Mouse (Mus musculus): ENCODE measurements around the gene Casz1. TPM values are rescaled to one million over a fixed set of nuclear protein-coding genes. Genes with fewer than 3 reads are reported as not detected.

Casz1 gene
- total RNA-seq, 1 experiment from 2014 or later: 2.5 TPM

DNA sequence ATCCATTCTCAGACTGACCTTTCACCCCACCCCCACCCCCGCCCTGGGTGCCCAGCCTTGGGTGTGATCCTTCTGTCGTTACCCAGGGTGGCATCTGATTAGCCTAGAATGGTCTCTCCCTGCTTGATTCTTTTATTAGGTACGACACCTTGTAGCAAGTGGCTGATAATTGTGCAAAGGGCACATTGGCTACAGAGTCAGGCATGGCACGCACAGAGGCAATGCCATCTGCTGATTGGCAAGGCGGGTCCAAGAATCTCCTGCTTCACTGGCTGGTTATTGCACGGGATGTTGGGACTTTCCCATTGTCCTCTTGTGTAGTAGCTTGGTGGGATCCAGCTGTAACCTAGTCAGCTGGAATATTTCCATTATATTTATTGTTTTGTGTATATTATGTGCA is 33.4 kb downstream of the Casz1 start:
- no peak for ATAC-seq (replicated peaks; ENCODE audit: low read depth, poor library complexity, severe bottlenecking)

DNA sequence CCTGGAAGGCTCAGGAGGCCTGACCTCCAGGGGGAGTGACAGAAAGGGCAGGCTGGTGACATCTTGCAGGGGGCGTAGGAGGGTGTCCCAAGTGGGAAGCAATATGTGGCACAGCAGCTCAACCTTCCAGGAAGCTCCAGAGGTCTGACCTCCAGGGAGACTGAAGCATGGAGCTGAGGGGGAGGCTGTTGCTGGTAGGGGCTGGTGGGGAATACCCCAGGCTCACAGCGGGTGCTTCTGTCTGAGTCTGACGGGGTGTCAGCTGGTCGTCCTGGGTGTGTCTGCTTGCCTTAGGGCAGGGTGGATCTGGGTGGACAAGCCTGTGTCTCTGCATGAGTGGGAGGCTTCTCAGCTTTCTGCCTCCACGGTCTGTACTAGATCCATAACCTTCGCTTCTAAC is 38.1 kb downstream of the Casz1 start:
- ATAC-seq (replicated peaks; ENCODE audit: low read depth, poor library complexity, severe bottlenecking): no peak

DNA sequence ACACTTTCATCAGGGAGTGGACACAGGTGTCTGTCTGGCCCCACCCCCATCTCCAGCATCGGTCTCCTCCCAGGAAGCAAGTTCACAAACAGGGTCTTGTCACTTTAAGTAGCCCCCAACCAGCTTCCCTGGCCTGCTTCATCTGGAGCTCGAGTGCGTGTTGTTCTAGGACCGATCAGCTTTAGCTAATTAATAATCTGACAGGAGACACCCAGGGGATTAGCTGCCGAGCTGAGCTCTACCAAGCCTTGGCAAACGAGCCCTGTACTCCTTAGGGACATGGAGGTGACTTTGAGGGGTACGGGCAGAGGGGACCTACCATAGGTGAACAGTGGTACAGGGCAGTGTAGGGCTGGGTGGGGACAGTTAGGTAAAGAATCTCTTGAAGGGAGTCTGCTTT is 40.7 kb downstream of the Casz1 start:
- ATAC-seq (replicated peaks; ENCODE audit: low read depth, poor library complexity, severe bottlenecking): no peak

DNA sequence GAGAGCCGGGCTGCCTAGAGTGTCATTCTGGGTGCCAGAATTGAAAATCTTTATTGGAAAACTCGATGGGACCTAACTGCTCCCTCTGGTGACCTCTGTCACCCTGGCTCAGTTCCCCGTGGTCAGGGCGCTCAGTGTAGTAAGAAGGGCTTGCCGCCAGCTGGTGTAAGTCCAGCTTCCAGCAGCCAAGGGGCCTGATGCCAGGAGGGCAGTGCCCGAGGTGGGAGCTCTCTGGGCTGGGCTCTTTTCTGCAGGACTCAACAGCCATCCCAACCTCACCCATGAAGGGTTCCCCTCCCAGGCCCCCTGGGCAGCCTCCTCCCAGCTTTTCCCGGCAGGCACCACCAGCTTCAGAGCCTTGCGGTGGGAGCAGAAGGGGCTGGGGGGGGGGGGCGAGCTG is 42.0 kb downstream of the Casz1 start:
- ATAC-seq (replicated peaks; ENCODE audit: low read depth, poor library complexity, severe bottlenecking): 0 out of 2 replicates have a peak, but pooled peaks have one; percentile 9

DNA sequence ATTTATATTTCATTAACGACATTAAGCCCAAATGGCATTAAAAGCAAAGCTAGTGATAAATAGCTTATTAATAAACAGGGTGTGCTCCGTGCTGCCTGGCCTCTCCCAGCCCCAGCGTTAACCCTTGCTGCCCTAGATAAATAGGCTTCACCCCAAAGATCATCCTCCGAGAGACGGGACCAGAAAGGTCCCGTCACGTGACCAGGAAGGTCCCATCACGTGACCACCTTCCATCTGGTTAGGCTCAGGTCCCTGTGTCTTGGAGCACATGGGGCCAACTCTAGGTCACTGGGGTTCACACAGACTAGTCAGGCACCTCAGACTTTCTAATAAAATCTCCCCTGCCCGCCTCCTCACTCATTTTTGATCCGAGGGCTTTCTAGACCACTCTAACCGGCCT is 42.5 kb downstream of the Casz1 start:
- ATAC-seq (replicated peaks; ENCODE audit: low read depth, poor library complexity, severe bottlenecking): no peak

DNA sequence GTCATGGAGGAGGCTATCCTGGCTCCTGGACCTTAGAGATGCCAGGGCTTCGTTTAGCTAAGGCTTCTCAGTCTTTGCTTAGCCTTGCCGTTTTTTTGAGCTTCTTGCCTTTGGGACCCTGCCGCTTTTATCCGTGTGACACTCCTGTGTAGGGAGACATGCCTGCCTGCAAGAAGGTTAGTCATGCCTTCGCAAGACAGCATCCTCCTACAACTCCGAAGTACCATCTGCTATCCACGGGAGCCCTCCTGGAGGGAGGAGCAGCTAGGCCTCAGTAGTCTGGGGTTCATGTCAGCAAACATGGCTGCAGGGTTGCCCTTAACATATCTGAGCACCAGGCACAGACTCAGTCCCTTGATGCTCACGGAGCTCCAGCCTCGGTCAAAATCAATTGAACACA is 43.4 kb downstream of the Casz1 start:
- no peak for ATAC-seq (replicated peaks; ENCODE audit: low read depth, poor library complexity, severe bottlenecking)

DNA sequence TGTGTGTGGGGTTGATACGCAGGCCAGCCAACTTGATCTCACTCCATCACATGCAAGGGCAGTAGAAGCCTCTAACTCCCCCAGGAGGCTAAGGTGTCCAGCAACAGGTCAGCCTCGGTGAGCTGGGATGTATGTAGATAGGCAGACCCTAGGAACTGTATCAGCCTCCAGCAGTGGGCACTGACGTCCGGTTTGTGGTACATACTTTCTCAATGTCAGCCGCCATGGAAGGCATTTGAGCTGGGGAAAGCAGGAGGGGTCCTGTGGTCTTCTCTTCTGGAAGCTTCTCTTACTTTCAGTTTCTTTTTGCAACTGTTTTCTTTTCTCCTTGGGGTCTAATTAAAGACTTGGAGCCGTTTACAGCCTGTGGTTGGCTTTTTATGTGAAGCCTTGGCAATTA is 45.2 kb downstream of the Casz1 start:
- peak; percentile 72 for ATAC-seq (replicated peaks; ENCODE audit: low read depth, poor library complexity, severe bottlenecking)

DNA sequence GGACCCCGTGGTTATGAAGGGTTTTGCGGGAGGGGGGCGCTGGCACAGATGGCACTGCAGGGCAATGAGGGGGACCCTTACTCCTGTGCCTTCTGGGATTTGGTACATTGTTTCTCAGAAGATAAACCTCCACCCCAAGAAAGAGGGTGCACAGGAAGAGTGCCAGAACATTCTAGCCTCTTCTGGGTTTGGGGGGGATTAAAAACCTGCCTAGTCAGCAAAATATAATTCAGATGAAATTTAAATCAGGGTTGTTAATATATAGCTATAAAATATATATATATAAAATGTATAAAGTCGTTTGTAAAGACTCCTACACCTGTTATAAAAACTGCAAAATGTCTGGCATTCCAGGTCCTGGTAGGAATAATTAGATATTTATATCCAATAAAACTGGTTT is 48.8 kb downstream of the Casz1 start:
- ATAC-seq (replicated peaks; ENCODE audit: low read depth, poor library complexity, severe bottlenecking): no peak

DNA sequence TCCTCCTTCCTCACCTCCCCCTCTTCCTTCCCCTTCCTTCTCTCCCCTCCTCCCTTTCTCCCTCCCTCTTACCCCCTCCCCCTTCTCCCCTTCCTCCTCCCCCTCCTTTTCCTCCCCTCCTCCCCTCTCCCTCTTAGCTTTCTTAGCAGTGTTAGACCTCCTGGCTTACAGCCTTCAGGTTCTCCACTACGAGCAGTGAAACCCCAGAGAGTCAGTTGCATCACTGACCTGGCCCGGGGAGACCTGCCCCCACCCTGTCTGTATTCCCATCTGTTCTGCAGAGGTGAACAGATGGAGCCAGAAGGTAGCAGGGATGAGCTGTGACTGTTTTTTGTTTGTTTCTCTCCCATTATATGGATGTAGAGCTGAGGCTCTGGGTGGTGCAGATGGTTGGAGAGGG is 49.9 kb downstream of the Casz1 start:
- no peak for ATAC-seq (replicated peaks; ENCODE audit: low read depth, poor library complexity, severe bottlenecking)

DNA sequence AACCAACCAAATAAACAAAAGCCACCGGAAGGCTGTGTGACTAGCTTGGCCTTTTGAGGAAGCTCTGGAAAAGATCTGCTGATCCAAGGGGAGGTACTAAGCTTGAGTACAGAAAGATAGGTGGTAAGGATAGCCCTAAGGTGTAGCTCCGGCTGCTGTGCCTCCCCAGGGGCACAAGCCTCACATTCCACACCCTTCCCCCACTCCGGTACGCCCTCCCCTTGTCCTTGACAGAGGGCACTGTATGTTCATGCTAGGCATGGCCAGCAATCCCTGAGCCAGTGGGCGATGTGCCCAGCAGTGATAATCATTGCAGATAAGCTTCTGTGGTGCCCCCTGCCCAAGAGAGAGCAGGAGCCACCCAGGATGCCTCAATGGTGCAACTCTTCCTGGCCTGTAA is 51.3 kb downstream of the Casz1 start:
- ATAC-seq (replicated peaks; ENCODE audit: low read depth, poor library complexity, severe bottlenecking): no peak

DNA sequence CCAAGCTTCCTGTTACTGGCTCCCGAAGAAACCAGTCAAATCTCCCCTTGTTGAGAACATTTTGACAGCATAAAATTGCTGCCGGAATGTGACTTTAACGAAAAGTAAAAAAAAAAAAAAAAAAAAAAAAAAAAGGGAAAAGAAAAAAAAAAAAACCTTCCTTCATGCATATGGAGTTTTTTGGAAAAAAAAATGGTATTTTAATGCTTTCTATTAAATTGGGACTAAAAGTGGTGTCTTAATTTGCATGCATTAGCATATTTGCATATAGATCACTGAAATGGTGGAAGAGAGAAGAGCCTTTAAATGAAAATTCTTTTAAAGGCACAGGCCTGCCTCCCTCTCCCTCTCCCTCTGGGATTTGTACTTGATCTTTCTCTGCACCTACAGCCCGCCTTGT is 52.0 kb downstream of the Casz1 start:
- no peak for ATAC-seq (replicated peaks; ENCODE audit: low read depth, poor library complexity, severe bottlenecking)

DNA sequence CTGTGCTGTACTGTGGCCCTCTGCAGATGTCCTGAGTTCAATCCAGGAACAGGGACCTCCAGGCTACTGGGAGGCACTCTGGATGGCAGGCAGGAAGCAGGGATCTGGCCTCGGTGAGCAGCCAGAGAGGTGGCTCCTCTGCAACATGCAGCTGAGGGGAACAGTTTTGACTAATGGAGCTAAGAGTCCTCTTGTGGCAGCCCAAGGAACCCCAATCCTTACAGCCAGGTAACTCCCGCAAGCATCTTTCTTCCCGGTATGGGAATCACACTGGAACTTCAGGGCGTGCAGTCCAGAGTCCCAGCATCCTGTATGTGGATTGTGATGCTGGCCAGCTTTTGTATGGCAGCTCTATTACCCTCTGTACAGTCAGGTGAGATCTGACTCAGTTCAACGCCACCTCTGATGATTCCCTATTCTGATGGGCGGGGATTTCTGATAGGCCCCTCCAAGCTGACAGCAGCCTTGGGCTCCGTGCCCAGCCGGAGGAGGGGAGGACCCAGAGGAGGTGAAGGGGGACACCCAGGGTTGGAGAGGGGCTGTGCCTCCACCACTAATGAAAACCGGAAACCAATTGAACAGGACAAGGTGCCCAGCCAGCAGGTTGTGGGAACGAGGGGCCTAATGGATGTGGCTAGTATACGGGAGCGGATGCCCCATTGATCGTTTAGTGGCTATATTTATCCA is 53.3 kb downstream of the Casz1 start:
- no peak for ATAC-seq (replicated peaks; ENCODE audit: low read depth, poor library complexity, severe bottlenecking)

DNA sequence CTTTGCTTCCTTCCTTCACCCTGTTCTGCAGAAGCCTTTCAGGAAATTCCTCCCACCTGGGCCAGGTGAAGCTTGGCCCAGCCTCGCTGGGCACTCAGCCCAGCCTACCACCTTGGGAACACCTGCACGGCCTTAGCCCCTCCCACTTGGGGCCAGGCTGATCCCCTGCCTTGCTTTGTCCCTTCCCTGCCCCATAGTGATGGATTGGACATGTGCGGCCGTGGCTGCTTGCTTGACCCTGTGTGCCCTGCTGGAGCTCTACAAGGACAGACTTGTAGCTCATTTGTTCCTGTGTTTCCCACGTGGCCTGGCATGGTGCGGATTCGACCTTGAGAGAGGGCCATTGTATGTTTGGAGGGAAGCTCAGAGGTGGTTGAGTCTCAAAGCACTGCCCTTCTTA is 54.0 kb downstream of the Casz1 start:
- ATAC-seq (replicated peaks; ENCODE audit: low read depth, poor library complexity, severe bottlenecking): no peak

DNA sequence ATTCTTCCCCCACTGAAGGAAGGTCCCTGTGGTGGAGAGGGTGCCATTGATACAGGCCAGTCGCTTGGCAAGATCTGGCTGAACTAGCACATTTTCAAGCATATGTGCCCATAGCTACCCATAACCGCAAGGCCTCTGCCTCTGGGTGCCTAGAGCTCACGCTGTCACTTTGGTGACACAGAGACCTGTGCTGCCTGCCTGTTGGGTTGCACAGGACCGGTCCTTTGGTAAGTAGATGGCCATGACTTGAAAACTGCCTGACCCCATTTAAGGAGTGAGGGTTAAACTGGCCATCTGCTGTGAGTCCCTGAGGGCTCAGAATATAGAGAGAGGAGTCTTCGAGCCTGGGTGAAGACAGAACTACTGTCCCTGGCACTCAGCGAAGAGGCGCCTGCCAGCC is 55.2 kb downstream of the Casz1 start:
- ATAC-seq (replicated peaks; ENCODE audit: low read depth, poor library complexity, severe bottlenecking): no peak

DNA sequence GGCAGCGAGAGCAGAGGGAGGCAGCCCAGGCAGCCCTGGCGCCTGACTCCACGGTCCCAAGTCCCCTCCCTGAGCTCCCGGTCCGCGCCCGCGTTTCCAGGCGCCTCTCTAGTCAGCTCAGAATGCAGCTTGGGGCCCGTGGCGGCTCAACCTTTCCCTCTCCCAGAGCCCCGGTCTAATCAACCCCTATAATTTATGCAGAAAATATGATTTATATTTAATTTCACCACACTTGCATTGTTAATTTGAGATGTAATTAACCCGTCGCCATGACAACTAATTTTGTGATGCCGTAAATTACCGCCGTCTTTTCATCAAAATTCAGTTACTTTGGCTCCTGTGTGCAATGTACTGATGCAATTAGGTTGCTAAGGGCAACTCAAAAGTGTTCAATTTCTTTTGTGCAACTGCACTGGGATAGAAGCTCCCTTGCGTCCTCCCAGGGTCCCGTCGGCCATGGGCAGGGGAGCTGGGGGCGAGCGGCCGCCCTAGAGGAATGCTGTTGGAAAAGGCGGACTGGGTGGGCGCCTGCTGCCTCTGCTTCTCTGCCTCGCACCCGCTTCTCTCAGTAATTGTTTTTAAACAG is 55.8 kb downstream of the Casz1 start:
- ATAC-seq (replicated peaks; ENCODE audit: low read depth, poor library complexity, severe bottlenecking): no peak

DNA sequence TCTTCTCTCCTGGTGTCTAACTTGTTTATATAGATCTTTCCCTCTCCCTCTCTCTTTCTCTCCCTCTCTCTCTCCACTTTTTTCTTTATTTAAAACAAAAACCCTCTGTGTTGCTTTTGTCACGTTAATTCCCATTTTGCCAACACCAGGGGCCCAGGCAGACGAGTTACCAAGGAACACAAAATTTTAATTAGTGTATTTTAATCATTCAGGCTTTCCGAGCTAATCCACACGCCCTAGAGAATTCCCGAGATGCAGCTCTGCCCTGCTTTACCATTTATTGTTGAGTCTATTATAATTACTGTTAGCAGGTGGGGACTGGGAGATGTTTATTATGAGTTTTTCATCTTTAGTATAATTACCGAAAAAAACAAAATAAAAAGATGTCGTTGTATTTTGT is 56.4 kb downstream of the Casz1 start:
- ATAC-seq (replicated peaks; ENCODE audit: low read depth, poor library complexity, severe bottlenecking): no peak

DNA sequence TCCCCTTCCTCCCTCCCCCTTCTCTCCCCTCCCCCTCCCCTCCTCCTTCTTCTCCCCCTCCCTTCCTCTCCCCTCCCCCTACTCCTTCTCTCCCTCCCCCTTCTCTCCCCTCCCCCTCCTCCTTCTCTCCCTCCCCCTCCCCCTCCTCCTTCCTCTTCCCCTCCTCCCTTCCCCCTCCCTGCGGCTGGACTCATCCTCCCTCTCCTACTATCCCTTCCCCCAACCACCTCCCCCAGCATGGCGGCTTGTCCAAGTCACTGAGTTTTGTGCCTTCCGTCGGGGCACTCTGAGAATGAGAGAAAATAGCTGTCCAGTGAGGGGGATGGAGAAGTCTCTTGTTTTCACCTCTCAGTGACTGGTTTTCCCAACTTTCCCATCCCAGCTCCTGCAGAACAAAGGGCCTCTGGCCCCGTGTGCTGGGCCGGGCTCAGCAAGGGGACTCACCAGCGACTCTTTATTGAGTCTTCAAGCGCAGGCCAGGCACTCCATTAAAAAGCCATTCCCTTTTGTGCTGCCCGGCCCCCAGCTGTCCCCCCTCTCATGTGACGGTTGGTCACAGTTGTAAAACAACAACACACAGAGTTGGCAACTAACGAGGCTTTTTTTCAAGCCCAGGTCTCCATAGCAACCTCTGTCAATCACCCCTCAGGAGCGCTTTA is 62.7 kb downstream of the Casz1 start:
- no peak for ATAC-seq (replicated peaks; ENCODE audit: low read depth, poor library complexity, severe bottlenecking)

DNA sequence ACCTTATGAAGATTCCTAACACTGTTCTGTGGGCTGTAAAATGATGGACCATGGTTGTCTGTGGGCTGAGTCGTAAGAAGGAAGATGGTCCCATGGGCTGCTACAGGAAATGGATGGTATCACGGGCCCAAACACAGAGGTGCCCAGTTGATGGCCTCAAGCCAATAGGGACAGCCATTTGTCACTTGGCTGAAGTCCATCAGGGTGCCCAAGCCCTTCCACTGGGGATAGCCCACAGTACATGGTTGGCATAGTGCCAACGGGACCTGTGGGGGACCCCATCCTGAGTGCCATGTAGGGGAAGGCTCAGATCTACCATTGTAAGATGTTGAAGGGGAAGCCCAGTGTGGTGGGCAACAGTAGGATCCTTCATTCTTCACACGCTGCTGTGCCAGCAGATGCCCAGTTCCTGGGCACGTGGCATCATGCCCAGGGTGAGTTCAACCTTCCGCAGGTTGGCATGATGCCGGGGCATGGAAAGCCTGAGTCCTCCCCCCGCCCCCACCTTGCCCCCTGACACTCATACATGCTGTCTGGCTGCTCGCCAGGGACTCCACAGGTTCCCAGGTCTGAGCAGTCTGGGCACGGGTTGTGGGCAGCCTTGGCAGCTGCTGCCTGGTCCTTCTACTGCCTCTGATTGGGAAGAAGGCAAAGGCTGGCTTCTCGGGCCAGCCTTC is 63.6 kb downstream of the Casz1 start:
- no peak for ATAC-seq (replicated peaks; ENCODE audit: low read depth, poor library complexity, severe bottlenecking)

DNA sequence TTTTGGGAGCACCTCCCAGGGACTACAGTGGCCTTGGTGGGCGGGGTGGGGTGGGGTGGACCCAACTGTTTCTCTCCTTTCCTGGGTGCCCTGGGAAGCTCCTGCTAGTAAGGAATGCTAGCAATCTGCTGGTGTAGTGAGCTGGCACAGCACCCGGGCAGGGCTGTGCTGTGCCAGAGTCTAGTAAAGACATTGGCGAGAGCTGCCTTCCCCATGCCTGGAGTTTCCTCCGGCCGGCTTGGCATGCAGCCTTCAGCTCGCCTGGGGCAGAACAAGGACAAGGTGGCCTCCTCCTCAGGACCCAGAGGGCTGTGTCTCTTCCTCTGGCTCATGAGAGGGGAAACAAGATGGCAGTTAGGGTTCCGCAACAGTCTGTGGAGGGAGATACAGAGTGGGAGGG is 65.3 kb downstream of the Casz1 start:
- ATAC-seq (replicated peaks; ENCODE audit: low read depth, poor library complexity, severe bottlenecking): no peak

DNA sequence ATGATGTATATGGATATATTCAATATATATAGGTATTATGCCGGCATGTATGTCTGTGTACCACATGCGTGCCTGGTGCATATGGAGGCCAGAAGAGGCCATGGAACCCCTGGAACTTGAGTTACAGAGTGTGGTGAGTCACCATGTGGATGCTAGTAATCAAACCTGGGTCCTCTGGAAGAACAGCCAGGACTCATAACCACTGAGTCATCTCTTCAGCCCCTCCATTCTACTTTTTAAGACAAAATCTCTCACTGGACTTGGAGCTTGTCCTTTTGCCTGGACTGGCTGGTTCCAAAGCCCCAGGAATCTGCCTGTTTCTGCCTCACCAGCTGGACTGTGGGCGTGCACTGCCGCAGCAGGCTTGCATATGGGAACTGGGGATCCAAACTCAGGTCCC is 66.3 kb downstream of the Casz1 start:
- no peak for ATAC-seq (replicated peaks; ENCODE audit: low read depth, poor library complexity, severe bottlenecking)

DNA sequence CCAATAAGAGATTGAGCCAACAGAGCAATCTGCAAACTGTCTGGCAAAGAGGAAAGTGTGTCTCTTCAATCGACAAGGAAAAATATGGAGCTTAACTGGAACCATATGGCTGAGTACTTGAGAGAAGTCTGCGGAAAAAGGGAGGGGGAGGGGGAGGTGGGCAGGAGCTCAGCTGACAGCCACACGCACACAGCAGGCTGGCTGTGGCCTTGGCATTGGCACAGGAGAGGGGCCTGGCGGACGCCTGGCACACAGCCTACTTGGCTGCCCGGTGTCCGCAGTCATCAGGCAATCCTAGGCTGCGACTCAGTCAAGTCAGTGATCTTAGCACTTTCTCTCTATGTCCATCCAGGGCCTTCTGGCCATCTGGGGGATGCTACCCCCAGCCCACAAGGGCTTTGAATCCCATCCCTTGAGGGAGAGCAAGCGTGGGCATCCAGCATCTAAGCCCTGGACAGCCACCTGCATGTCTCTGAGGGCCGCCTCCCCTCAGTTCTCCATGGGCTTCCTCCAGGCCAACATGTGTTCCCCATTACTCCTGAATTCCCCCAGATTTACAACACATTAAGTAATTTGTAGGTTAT is 67.6 kb downstream of the Casz1 start:
- ATAC-seq (replicated peaks; ENCODE audit: low read depth, poor library complexity, severe bottlenecking): no peak

Measured in common myeloid progenitor, adult 5-6 weeks (primary cell).